Mouse (Mus musculus) midbrain, postnatal 0 days (tissue): ENCODE data around the gene Eif3b. TPM values are rescaled to one million over a fixed set of nuclear protein-coding genes. Genes with fewer than 3 reads are reported as not detected.

Experiments
- ATAC-seq: fragments of 200-750 bp; cut with Nextera tagmentation; 2 replicates; pipeline ENCODE4 v1.8.0; 2017; ENCODE audit warnings: moderate number of reproducible peaks, mild to moderate bottlenecking, moderate TSS enrichment, moderate library complexity; ENCODE audit not compliant: low FRiP score
- DNase-seq: peaks from one replicate; pipeline ENCODE4 v3.0.0-alpha.2; 2015; ENCODE audit warnings: low spot score
- H3K27ac ChIP-seq: fragments of 300-500 bp; sonication (generic); 2 replicates; pipeline ENCODE4 v1.5.1; 2014; ENCODE audit warnings: low read depth, mild to moderate bottlenecking, low read length, mixed read lengths
- H3K27me3 ChIP-seq: fragments of 300-500 bp; sonication (generic); 2 replicates; pipeline ENCODE4 v1.6.1; 2014; ENCODE audit warnings: low read length, control low read depth, mixed read lengths; ENCODE audit not compliant: insufficient read depth
- H3K36me3 ChIP-seq: fragments of 300-500 bp; sonication (generic); 2 replicates; pipeline ENCODE4 v1.6.1; 2014; ENCODE audit warnings: low read length, control low read depth, mixed read lengths; ENCODE audit not compliant: insufficient read depth
- H3K4me1 ChIP-seq: fragments of 300-500 bp; sonication (generic); 2 replicates; pipeline ENCODE4 v1.6.1; 2014; ENCODE audit warnings: mild to moderate bottlenecking, control low read depth, antibody characterized with exemption, low read length, mixed read lengths; ENCODE audit not compliant: insufficient read depth
- H3K4me2 ChIP-seq: fragments of 300-500 bp; sonication (generic); 2 replicates; pipeline ENCODE4 v1.6.1; 2014; ENCODE audit warnings: low read depth, mild to moderate bottlenecking, low read length, mixed read lengths; ENCODE audit not compliant: poor library complexity, severe bottlenecking
- H3K4me3 ChIP-seq: fragments of 300-500 bp; sonication (generic); 2 replicates; pipeline ENCODE4 v1.5.1; 2014; ENCODE audit warnings: low read depth, mild to moderate bottlenecking, low read length, moderate library complexity
- H3K9ac ChIP-seq: fragments of 300-500 bp; sonication (generic); replicated peaks from 2 replicates; pipeline ENCODE4 v1.6.1; 2014; ENCODE audit warnings: mild to moderate bottlenecking, low read length, moderate library complexity, mixed read lengths; ENCODE audit not compliant: poor library complexity, severe bottlenecking
- H3K9me3 ChIP-seq: fragments of 300-500 bp; sonication (generic); 2 replicates; pipeline ENCODE4 v1.6.1; 2016; ENCODE audit warnings: low read length, control low read depth
- CTCF ChIP-seq: IDR thresholded peaks from 2 replicates; pipeline ENCODE4 v1.5.1; 2016; ENCODE audit warnings: antibody characterized with exemption, mild to moderate bottlenecking
- WGBS: fragments of 180-500 bp; shearing (Covaris S2); extraction: QIAGEN DNeasy Blood & Tissue Kit; methylation state at CpG from one replicate; pipeline ENCODE4 v1.1.7; 2014; 5-methylcytosine and 5-hydroxymethylcytosine counted together
- polyA plus RNA-seq: library from polyadenylated mRNA; unstranded; fragments of >200 nt; fragmentation: Nextera tagmentation; extraction: Ambion mirVana; gene quantifications from 2 replicates; pipeline ENCODE4 v1.2.1, GENCODE M21; 2015
- total RNA-seq: library from RNA; depleted of rRNA; stranded (reverse); fragments of >200 nt; gene quantifications from 2 replicates; pipeline ENCODE4 v1.2.3, GENCODE M21; 2014; rRNA removed

Eif3b gene
- total RNA-seq = 36.6 and 41.3 TPM in 2 replicates
- 53.7 and 54.5 TPM in 2 replicates for polyA plus RNA-seq

GRCm38 (mm10) chr5:140418489-140419441 lies at the start of gene Eif3b:
Gene Eif3b, plus strand, starts transcription at chr5:140419328.
- Histone ChIP-seq H3K9me3 (no peaks in the 10 kb centered on the region), H3K36me3 (no peaks in the 10 kb centered on the region), H3K4me2 (peak within 1 kb of the TSS; percentile 74), H3K4me3 (peak within 1 kb of the TSS; percentile 99), H3K27ac (peak within 1 kb of the TSS; percentile 96), H3K27me3 (no peaks in the 10 kb centered on the region), H3K4me1 (peaks cover 12% of the 10 kb centered on the region; the same call in 1 of the 2 replicates), H3K9ac (peak within 1 kb of the TSS; percentile 99)
- ATAC-seq (peak; percentile 91), DNase-seq (peak; percentile 95)
- TF ChIP-seq CTCF = peak; percentile 52
- under 1% methylated on average over 65 of the region's 65 CpGs for WGBS

DNA sequence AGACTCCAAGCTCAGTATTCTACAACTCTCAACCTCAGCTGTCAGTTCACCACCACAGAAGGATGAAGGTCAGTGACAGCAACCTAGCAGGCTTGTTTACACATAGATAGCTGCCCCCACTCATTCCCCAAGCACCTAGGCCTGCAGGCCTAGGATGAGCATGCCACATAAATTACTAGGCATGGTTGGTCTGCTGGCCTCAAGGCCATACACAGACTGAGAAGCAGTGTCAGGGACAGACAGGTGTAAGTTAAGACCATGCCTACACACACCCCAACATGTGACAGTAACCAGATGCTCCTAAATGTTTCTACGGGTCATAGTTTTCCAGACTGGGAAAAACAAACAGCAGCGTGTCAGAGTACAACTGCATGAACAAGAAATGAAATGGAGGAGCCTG lies 49.7 kb upstream of the Eif3b start:
- no peak for ATAC-seq
- Histone ChIP-seq H3K27me3 (no peaks in the 10 kb centered on the region), H3K9me3 (no peaks in the 10 kb centered on the region), H3K4me1 (no peaks in the 10 kb centered on the region), H3K36me3 (no peaks in the 10 kb centered on the region), H3K4me2 (no peak overlapping the region), H3K9ac (no peak overlapping the region), H3K4me3 (no peak overlapping the region), H3K27ac (no peak overlapping the region)
- DNase-seq = no peak
- TF ChIP-seq CTCF = no peak
- WGBS = 91% methylated on average over 2 of the region's 2 CpGs

- DNase-seq (no peak), ATAC-seq (no peak)
- Histone ChIP-seq H3K4me2 (no peak overlapping the region), H3K27ac (no peak overlapping the region), H3K9me3 (no peaks in the 10 kb centered on the region), H3K4me1 (no peaks in the 10 kb centered on the region), H3K9ac (no peak overlapping the region), H3K36me3 (no peaks in the 10 kb centered on the region), H3K4me3 (no peak overlapping the region), H3K27me3 (no peaks in the 10 kb centered on the region)
- no peak for TF ChIP-seq CTCF
- 87% methylated on average over 6 of the region's 6 CpGs for WGBS
These were observed 48.5 kb upstream of the Eif3b start for GRCm38 (mm10) chr5:140370446-140371254.

DNA sequence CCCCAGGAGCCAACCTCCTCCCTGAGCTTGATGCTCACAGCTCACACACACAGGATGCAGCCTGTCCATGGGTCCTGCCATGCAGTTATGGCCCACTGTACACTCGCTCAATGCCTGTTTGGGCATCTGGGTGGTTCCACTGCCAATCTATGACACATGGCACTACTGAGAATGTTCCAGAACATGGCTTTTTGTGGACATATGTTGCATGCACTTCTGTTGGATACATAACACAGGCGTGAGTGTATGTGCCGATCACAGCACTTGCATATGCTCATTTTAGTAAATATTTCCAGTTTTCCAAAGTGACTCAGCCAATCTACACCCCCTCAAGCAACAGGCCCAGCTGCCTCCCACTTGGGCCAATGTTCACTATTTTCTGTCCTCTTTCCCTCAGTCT lies 47.5 kb upstream of the Eif3b start:
- H3K36me3 ChIP-seq = no peaks in the 10 kb centered on the region
- H3K4me1 ChIP-seq = no peaks in the 10 kb centered on the region
- no peaks in the 10 kb centered on the region for H3K27me3 ChIP-seq
- ATAC-seq (no peak), DNase-seq (no peak)
- H3K9me3 ChIP-seq = no peaks in the 10 kb centered on the region
- no peak overlapping the region for H3K4me2 ChIP-seq
- no peak overlapping the region for H3K4me3 ChIP-seq
- no peak overlapping the region for H3K9ac ChIP-seq
- 96% methylated on average over 3 of the region's 3 CpGs for WGBS
- no peak overlapping the region for H3K27ac ChIP-seq
- no peak for TF ChIP-seq CTCF

GRCm38 (mm10) chr5:140373711-140374110 lies 45.4 kb upstream of the Eif3b start:
- no peak overlapping the region for H3K4me3 ChIP-seq
- H3K4me1 ChIP-seq = no peaks in the 10 kb centered on the region
- no peaks in the 10 kb centered on the region for H3K36me3 ChIP-seq
- H3K9me3 ChIP-seq = no peaks in the 10 kb centered on the region
- H3K9ac ChIP-seq = no peak overlapping the region
- H3K4me2 ChIP-seq = no peak overlapping the region
- H3K27ac ChIP-seq = no peak overlapping the region
- DNase-seq (no peak), ATAC-seq (no peak)
- no peaks in the 10 kb centered on the region for H3K27me3 ChIP-seq
- WGBS = 84% methylated on average over 2 of the region's 2 CpGs
- no peak for TF ChIP-seq CTCF
